Mouse (Mus musculus) hematopoietic stem cell, adult 5-6 weeks (primary cell): ENCODE data around the gene Mrps27. TPM values are rescaled to one million over a fixed set of nuclear protein-coding genes. Genes with fewer than 3 reads are reported as not detected.
"Not testable (repeated sequence)": the region's sequence is repeated elsewhere in the genome, so short reads cannot be mapped to it uniquely, and the experiment has no call there.

Experiments
- ATAC-seq, 2 experiments: fragments of 125-278 bp in 1 of 2; replicated peaks in 1 of 2; 2 replicates each; pipeline ENCODE4 v1.8.0; 2016 to 2017; ENCODE audit warnings: inconsistent platforms in 2 of 2, mild to moderate bottlenecking in 2 of 2, moderate number of reproducible peaks in 2 of 2, low read depth in 1 of 2, moderate TSS enrichment in 1 of 2; ENCODE audit not compliant: low FRiP score in 2 of 2, poor library complexity in 2 of 2, severe bottlenecking in 2 of 2, insufficient read depth in 1 of 2, low TSS enrichment in 1 of 2
- total RNA-seq: library from RNA; stranded (forward); fragments of 172-1452, 232-1000 nt; gene quantifications from 2 replicates; pipeline ENCODE4 v1.2.3, GENCODE M21; 2017

Gene Mrps27
- 21.5 and 28.5 TPM in 2 replicates for total RNA-seq

GRCm38 (mm10) chr13:99344599-99345575 is at the start of gene Mrps27, which contains the start of gene Ptcd2:
Gene Mrps27, plus strand, starts transcription at chr13:99344786.
Gene Ptcd2, minus strand, starts transcription at chr13:99344705.
- ATAC-seq = peak; percentile 97 to 100

GRCm38 (mm10) chr13:99299921-99300320 is 44.7 kb upstream of the Mrps27 start:
- no peak for ATAC-seq

GRCm38 (mm10) chr13:99303846-99304245 is 40.7 kb upstream of the Mrps27 start:
- ATAC-seq = no peak

DNA sequence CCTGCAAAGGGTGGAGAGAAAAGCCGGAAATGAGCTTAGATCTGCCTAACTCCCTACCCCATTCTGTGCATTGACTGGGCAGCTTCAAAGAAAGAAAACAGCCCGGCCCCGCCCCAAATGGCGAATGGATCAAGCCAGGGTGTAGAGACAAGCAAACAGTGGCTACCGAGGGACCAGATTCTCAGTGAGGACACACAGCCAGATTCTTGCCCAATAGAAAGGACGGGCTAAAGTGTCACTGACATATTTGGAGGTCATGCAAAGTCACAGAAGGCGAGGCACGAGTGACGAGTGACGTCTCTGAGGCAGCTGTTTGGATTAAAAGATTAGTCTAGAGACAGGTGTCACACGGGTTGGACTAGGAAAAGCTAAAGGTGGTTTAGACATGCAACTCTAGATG is 40.2 kb upstream of the Mrps27 start:
- no peak for ATAC-seq

DNA sequence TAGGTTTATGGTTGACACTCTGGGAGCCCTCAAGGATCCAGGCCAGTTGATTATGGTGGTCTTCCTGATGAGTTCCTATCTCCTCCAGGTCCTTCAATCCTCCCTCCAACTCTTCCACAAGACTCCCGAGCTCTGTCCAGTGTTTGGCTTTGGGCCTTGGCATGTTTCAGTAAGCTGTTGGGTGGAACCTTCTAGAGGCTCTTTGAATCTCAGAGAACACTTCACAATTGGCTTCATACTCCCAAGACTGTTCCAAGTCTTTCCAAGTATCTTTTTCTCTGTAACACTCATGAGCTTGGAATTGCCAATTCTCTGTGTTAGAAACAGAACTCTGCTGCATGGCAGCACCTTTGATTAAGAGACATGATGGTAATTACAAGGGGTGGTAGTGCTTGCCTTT is 39.4 kb upstream of the Mrps27 start:
- ATAC-seq = no peak

DNA sequence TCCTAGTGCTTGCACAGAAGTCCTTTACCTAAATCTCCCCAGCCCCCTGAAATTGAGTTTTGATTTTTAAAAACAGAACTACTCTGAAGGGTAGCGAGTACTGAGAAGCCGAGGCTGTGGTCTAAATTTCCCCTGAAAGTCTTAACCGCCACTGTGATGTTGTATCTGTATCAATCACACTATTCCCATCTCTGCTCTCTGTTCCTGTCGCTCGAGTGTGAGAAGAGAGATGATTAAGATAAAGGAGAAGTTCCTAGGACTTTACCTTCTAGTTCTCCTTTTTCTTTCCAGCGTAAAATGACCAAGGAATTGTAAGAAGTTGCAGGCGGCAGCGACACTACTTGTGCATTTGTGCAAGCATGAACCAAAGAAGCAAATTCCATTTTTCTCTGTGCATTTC is 38.4 kb upstream of the Mrps27 start:
- ATAC-seq = no peak

- ATAC-seq = no peak
These were observed 36.6 kb upstream of the Mrps27 start for GRCm38 (mm10) chr13:99307930-99308359.

- ATAC-seq = no peak
These were observed 36.2 kb upstream of the Mrps27 start for GRCm38 (mm10) chr13:99308393-99308792.

DNA sequence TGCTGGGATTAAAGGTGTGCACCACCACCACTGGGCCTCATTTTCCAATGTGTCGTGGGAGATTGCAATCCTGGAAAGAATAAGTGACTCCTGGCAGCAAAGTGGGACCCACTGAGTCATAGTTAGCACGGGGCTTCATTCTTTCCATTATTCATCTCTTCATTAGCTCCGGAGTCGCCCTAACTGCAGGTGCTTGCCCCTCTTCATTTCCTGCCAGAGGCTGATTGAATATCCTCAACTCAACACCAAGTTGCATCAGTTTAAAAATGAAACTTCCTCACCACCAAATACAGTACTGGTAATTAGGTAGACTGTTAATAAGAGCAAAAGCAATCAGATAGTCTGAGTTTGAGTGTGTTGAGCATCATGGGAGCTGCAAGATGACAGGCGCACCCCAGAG is 30.5 kb upstream of the Mrps27 start:
- no peak for ATAC-seq

GRCm38 (mm10) chr13:99314657-99315181 is 29.9 kb upstream of the Mrps27 start:
- no peak for ATAC-seq

DNA sequence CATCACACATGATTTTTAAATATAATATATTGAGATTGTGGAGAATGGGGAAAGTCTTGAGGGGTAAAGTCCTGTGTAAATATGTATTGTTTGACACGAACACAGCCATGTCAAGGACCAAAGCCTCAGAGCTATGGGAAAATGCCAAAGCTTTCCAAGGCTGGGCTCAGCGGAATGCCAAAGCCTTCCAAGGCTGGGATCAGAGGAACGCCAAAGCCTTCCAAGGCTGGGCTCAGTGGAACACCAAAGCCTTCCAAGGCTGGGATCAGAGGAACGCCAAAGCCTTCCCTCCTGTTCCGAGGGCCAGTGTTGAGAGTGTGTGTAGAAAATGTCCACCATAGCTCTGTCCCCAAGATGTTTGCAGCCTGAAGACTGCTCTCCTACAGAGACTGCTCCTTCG is 28.2 kb upstream of the Mrps27 start:
- no peak for ATAC-seq

DNA sequence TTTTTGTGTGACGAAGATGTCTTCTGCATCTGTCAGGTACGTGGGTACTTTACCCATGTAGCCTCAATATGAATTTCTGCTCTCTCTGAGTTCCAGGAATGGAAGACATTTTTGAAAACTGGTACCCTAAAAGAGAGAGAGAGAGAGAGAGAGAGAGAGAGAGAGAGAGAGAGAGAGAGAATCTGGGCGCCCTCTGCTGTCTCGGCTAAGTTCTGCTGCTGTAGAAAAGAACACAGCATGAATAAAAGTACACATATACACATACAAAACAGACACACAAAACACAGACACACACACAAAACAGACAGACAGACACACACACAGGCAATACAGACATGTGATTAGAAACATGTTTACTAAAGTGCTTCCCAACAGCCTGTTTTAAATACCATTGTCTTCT is 27.5 kb upstream of the Mrps27 start:
- no peak for ATAC-seq

DNA sequence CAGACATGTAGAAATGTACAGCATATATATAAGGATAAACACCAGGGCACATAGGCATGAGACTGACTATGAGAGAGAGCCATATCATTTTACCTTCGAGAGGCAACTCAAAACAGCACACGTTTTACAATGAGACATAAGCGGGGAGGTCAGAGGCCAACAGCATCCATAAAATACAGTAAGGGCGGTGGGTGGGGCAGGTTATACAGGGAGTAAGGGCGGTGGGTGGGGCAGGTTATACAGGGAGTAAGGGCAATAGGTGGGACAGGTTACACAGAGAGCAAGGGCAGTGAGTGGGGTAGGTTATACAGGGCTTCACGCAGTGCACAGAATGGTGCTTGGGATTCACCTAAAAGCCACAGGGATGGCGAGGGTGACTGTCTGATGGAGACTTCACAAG is 24.1 kb upstream of the Mrps27 start:
- no peak for ATAC-seq

GRCm38 (mm10) chr13:99322915-99323314 is 21.7 kb upstream of the Mrps27 start:
- not testable (repeated sequence) for ATAC-seq

- ATAC-seq = no peak
These were observed 20.8 kb upstream of the Mrps27 start for GRCm38 (mm10) chr13:99323632-99324336.

DNA sequence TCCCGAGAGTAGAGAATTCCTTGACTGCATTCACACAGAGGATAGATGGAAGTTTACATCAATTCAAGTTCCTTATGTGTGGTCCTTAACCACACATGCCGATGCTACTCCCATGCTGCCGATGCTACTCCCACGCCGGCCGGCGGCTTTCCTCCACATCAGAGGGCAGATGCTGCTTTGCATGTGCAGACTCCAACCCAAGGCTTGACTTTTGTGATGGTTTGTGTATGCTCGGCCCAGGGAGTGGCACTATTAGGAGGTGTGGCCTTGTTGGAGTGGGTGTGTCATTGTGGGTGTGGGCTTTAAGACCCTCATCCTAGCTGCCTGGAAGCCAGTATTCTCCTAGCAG is 20.3 kb upstream of the Mrps27 start:
- not testable (repeated sequence) for ATAC-seq

GRCm38 (mm10) chr13:99331255-99331654 is 13.3 kb upstream of the Mrps27 start:
- ATAC-seq = no peak

DNA sequence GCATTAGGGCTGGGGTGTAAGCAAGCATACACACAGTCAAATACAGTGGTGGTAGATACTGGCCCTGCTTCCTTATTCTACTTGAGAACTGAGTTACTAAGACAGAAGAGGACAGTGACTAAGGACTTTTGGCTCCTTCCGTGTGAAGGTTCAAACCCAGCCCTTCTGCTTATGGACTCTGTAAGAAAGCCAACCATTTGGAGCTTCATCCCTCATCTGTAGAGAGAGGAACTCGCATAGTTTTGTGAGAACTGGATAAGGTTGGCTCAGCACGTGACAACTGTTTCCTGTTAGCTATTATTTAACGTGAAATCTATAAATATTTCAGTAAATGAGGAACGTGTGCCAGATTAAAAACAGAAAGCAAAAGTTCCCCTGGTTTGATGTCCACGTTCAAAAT is 7.1 kb upstream of the Mrps27 start:
- peak; percentile 60 to 61 for ATAC-seq
